Mouse (Mus musculus): ENCODE measurements around the gene Nfkbie.

Nfkbie gene

DNA sequence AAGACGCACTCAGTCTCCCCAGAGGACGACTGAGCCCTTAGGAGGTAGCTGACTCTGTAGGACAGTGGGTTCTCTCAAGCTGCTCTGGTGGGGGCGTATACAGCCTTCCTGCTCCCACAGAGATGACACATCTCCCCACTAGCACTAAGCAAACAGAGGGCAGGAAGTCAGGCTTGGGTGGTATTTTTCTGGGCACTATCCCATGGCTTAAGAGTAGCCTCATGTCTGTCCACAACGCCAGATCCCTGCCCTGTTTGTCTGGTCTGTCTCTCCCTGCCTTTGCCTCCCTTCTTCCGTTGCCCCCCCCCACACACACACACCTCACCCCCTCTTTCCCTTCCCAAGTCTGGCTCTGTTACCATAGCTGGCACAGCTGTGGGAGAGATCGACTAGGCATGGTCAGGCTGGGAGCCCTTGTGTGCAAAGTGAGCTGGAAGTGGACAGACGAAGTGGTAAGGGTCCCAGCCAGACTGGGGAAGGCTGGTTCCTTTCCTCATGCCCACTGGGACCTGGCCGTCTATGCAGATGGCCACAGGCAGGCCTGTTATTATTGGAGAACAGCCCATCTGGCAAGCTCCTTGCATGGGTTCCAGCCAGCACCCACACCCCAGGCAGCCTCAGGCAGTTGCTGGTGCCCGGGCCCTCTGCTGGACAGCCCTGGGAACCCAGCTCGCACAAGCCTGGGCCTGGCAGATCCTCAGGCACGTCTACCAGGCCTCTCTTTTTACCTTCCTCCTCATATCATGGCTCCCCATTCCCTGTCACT lies 41.3 kb downstream of the Nfkbie start:
- peak in 1 of 2 experiments; percentile 68 for DNase-seq (ENCODE audit: low spot score in 2 of 2)

DNA sequence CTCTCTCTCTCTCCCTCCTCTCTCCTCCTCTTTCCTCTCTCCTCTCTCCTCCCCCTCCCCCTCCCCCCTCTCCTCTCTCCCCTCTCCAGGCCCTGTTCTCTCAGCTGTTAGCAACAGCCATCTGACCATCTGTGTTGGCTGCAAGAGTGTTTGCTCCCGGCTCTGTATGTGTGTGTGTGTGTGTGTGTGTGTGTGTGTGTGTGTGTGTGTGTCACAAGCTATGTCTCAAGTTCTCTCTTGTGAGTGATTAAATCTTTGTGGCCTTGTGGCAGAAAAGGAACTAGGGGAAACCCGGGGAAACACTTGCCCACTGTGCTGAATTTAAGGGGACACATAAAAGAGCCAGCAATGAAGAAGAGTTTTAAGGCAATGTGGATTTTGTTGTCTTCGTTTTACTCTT lies 42.3 kb downstream of the Nfkbie start:
- DNase-seq (ENCODE audit: low spot score in 2 of 2): no peak

DNA sequence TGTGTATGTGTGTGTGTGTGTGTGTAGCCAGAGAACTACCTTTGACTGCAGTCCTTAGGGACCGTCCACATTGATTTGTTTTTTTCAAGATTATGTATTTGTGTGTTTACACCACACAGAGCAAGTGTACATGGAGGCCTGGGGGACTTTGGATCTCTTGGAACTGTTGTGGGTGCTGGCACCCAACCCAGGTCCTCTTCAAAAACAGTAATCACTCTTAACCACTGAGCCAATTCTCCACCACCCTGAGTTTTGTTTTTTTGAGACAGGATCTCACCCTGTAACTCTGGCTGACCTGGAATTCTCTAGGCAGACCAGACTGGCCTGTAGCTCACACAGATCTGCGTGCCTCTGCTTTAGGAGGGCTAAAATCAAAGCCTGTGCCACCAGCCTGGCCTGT lies 42.9 kb downstream of the Nfkbie start:
- DNase-seq (ENCODE audit: low spot score in 2 of 2): no peak

DNA sequence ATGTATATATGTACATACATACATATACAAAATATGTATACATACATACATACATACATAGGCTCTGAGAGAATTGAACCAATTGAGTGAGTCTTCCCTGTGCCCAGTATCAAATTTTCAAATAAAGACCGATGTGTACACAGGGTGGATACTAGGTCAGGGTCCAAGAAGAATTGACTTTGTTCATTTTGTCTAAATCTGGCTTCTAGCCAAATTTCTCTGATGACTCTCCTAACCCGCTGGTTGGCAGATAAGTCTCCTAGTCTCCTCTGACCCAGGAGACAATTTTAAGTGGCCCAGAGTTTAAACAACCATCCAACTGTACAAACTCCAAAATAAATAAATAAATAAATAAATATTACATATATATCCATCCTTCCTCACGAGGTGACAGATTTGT lies 43.4 kb downstream of the Nfkbie start:
- DNase-seq (ENCODE audit: low spot score in 2 of 2): no peak

DNA sequence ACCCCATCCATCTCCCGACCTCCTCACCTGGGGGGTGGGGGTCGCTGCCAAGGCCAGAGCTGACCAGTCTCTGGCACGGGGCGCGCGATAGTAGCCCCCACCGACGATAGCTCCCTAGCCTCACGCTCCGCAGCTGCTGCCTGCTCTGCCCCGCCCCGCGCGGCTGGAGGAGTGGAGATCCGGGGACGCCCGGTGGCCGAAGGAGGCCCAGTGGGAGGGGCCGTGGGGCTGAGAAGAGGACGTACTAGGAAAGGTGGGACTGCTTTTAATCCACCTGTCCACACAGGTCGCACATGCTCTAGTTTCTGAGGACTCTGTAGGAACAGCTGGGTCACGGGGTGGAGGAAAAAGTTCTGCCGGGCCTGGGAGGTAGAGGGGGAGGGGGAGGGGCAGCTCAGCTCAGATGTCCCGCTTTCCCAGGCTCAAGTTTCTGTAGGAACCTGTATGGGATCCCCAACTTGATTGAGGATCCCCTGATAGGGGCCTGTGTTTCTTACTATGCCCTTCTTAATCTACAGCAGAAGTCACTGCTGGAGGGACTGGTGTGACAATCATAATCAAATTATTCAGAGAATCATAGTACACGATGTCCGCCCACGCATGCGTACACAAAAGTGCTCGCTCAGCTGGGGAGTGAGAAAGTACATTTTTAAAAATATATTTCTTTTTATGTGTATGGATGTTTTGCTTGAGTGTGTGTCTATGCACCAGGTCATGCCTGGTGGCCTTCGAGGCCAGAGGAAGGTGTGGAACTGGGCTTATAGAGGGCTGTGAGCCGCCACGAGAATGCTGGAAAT lies 44.1 kb downstream of the Nfkbie start, which contains the start of gene Slc29a1:
Gene Slc29a1, minus strand, starts transcription at position 161 of the 797 bp plus-strand sequence.
- peak in 1 of 2 experiments; percentile 49 for DNase-seq (ENCODE audit: low spot score in 2 of 2)

DNA sequence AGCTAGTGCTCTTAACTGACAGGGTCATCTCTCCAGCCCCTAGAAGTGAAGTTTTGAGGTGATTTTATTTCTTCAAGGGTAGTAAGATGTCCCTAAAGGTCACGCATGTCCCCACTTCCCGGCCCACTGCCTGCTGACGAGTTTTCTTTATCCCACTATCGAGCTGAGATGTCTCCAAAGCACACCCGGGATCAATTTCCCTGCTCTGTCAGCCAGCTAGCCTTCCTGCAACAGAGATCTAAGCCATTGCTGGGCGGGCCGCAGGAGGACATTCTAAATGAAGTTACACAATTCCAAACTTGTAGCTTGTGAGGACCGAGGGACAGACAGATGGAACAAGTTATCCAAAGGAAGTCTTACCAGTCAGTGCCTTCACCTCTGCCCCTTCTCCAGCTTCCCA lies 44.8 kb downstream of the Nfkbie start:
- no peak for DNase-seq (ENCODE audit: low spot score in 2 of 2)

DNA sequence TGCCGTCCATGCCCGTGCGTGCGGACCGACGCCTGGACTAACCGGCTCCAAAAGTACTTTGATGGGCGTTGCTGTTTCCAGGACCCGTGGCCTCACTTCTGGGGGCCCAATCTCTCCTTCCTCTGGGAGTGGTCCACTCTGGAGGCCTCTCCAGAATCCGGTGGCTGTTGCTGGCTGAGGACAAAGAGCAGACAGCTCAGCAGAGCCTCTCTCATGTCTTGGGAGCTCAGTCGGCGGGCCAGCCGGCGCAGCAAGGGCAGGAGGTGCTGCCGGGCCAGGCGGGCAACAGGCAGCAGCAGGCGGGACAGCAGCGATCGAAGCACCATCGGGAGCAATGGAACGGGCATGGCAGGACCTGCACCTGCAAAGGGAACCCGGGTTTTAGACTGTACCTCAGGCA lies 45.8 kb downstream of the Nfkbie start:
- no peak for DNase-seq (ENCODE audit: low spot score in 2 of 2)

DNA sequence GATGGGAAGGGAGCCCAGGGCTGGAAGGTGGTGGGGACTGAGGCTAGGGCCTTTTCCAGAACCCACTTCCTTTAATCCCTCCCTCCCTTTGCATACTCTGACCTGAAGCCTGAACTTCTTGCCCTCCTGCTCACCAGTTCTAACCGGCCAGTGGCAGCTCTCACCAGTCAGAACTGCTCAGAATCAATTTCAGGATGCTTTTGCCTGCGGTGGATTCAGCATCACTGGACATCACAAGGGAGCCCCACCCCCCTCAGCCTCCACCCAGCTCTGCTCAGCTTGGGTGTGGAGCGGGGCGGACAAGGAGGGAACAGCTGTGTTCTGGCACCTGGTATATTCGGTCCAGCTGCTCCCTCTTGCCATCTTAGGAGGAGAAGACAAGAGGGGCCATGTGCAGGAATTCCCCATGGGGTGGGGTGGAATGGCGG lies 46.4 kb downstream of the Nfkbie start, which contains the start of gene Mymx:
Gene Mymx, minus strand, starts transcription at position 226 of the 428 bp plus-strand sequence.
- DNase-seq (ENCODE audit: low spot score in 2 of 2): no peak

DNA sequence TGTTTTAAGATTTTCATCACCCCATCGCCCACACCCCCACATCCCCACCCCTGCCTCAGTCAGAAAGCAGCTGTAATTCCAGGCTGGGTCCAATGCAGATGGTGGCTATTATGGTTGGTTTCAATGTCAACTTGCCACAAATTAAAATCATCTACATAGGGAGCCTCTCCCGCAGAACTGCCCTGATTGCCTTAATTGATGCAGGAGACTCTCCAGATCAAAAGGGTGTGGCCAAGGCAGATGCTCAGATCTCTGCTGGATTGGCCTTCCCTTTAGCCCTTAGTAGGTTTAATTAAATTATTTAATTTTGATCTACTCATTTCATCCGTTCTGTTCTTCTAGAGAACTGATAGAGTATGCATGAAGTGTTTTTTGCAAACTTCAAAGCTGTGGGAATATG lies 47.5 kb downstream of the Nfkbie start:
- no peak for DNase-seq (ENCODE audit: low spot score in 2 of 2)

DNA sequence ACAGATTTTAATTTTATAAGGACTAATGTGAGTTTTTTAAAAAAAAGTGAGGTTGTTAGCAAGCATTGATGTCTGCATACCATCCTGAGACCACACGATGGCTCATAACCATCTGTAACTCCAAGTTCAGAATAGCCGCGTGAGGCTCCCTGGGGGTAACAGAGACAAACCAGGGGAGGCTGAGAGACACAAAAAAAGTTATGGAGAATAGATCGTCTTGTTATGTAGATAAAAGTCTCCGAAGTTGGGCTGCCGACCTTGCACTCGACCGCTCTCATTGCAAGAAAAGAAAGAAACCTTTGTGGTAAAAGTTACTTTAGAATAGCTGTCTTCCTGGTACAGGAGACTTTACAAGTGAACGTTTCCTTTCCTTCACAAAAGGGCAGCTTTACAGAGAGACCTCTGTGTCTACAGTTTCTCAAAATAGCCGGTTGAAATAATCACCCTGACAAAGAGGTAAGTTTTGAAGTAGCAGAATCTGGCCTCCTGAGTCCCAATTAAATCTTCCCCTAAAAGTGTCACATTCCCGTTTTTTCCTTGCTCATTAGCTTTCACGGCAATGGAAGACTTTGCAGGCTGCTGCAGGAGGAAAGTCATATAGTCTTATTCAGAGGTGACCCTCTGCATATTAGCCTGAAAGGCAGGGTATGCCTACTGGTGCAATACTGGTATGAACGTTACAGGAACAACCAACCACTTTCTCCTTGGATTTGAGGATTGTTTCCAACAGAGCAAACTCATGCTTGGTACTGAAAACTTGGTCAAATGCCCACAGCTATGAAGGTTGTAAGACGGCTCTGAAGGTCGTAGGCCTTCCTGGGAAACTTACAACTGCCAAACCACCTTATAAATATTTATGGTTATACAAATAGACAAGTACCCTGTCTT lies 51.7 kb downstream of the Nfkbie start:
- DNase-seq (ENCODE audit: low spot score in 2 of 2): no peak

DNA sequence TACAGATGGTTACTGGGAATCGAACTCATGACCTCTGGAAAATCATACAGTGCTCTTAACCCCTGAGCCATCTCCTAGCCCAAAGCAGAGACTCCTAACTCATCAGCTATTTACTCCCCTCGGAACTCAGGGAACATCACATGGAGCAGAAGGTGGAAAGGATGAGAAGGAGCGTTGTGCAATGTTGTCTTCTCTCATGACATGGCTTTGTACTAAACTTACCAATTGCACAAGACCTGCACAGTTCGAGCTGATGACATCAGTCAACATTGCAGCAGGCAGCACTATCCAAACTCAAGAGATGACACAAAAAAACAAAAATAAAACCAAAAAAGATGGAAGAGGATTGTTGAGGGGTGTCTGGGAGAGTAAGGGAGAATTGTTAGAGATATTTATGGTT lies 52.9 kb downstream of the Nfkbie start:
- DNase-seq (ENCODE audit: low spot score in 2 of 2): no peak

DNA sequence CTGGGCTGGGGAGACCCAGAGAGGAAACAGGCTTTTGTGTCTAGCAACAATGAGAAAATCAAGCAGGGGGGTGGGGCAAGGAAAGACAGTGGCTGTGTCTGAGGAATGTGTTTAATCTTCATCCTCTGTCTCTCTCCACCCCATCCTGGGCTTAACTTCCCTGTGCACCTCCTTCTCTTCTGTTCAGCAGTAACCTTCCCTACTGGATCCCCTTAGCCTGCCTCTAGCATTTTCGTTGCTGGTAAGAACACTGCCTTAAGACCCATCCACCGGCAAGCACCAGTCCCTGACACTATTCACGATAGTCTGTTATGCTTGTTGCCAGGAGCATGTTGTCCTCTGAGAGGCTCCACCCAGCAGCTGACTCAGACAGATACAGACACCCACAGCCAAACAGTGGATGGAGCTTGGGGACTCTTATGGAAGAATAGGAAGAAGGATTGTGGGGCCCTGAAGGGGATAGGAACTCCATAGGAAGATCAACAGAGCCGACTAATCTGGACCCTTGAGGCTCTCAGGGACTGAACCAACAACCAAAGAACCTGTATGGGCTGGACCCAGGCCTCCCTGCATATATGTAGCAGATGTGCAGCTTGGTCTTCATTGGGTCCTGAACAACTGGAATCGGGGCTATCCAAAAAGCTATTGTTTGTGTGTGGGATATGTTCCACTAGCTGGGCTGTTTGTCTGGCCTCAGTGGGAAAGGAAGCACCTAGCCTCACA lies 54.8 kb downstream of the Nfkbie start:
- DNase-seq (ENCODE audit: low spot score in 2 of 2): no peak

DNA sequence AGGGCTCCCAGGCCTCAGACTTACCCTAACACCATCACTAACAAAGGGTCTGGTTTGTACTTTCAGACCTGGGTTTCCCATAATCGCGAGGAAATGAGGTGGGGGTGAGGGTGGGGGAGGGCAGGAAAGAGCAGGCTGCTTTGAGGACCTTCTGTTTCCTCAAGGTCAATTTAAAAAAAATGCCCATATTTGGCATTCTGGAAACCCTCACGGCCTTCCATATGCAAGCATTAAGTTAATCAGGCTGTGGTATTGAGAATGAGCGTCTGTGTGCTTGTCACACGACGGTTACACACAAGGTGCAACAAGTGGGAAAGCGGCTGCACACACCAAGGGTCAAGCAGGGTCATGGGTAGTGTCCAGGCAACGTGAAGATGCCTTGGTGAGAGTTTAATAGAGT lies 56.5 kb downstream of the Nfkbie start:
- DNase-seq (ENCODE audit: low spot score in 2 of 2): no peak
